Mouse (Mus musculus) neural tube, embryonic 10.5 days (tissue): ENCODE measurements around the gene Tlcd2.

ENCODE experiments used
- DNase-seq: peaks from one replicate; pipeline ENCODE4 v3.0.0-alpha.2; 2017; ENCODE audit warnings: low spot score; ENCODE audit errors: extremely low spot score

The Tlcd2 gene

DNA sequence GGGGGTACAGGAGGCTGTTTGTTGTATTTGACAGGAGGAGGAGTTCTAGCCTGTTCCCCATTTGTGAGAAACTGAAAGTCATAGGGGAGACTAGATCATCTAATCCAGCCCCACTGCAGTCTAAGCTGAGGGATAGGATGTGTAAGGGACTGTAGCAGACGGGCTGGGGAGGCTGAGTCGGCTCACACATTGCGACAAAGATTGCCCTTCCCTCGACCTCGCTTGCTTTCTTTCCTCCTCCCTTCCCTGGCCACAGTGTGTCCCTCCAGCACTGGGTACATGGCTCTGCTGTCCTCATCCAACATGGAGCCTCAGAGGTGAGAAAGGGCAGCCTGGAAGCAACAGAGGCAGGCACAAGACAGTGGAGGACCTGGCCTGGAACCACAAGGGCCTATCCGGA lies 3.5 kb downstream of the Tlcd2 start:
- no peak for DNase-seq

DNA sequence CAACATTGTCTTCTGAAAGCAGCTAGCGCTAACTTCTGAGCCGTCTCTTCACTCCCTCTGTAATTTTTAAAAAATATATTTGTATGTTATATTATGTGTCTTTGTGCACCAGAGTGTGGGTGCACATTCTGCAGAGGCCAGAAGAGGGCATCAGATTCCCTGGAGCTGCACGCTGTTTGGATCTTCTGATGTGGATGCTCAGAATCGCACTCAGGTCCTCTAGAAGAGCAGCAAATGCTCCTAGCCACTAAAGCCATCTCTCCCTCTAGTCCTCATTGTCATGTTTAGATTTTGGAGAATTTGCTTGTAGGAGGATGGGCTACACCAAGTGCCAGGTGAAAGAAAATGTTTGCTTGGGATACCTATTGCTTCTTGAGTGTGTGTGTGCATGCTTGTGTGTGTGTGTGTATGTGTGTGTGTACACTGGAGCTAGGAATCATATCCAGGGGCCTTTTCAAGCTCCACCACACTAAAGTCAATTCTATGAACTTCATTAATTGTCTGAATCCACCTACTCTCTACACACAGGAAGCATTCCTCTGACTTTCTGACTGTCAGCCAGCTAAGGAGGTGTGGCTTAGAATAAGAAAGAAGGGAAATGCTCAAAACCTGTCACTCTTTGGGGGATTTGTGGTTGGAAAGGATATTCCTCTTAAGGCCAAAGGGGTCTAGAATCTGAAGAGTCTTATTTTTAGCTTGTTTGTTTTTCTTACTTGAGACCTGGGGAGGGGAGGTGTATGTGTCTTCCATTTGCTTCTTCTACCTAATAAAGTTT lies 5.4 kb downstream of the Tlcd2 start:
- no peak for DNase-seq

DNA sequence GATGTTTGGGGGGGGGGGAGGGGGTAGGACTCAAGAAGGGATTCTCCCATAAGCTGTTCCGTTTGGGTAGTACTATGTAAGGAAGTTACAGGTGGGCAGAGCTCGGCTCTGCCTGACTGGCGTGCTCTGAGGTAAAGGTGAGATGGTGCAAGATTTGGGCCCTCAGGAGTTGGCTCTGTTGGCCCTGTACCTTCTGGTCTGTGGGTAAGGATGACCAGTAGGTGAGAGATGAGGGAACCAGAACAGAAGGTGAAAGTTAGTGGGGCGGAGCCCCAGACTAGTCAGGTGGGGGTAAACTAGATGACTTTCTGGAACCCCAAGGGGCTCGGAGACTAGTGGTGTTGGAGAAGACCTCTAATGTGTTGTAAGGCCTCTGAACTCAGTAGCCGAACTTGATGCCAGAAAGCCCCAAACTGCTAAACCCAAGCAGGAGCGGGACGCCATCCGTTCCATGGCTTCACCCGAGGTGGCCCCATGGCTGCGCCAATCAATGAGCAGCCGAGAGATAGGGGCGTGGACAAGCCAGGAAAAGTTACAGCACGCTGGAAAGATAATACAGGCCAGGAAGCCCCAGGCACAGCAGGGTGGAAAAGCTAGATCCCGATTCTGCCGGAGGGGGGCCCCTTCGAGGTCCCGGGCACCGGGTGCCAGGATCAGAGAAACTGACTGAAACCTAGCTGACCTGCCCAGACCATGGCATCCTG lies 6.1 kb downstream of the Tlcd2 start:
- peak; percentile 64 for DNase-seq

DNA sequence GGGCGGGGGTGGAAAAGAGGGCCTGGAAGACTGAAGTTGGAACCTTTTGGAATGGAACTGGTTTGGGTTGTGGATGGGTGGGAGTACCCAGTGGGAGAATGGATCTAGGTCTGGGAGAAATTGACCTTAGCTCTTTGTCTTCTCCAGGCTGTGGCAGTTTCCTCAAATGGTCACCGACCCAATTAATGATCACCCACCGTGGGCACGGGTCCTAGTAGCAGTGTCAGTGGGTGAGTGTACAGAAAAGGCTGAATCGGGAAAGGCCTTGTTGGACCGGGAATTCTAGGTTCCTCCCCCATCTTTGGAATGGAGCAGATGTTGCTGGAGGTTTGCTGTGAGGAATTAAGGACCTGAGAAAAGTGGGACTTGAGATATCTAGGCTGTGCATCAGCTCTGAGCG lies 6.9 kb downstream of the Tlcd2 start:
- DNase-seq = no peak

DNA sequence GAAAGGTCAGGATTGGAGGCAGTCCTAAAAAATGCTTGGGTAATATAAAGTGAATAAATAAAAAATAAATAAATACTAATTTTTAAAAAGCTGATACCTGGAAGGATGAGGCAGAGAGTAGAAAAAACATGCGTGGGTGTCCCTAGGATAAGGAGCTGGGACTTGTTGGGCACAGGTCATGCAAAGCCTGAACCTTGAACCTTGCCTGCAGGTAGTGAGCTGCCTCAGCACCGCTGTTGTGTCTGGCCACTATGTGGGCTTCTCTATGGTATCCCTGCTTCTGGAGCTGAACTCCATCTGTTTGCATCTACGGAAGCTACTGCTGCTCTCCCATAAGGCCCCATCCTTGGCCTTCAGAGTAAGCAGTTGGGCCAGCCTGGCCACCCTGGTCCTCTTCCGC lies 7.7 kb downstream of the Tlcd2 start:
- DNase-seq = no peak

DNA sequence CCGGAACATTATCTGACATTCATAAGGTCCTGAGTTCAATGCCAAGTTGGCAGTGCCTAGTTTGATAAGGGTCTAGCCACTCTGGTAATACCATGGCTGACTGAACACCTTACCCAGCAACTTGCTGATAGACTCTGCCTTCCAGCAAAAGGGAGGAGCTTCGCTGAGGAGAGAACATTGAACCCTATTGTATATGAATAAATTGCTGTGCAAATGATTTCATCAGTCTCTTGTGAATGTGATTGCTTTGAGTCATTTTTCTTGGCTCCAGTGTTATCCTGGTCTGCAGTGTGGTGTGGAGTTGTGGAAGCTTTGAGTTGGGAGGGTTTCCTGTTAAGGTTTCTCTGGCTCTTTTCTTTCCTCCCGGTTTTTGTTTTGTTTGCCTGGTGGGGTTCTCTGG lies 9.2 kb downstream of the Tlcd2 start:
- no peak for DNase-seq

DNA sequence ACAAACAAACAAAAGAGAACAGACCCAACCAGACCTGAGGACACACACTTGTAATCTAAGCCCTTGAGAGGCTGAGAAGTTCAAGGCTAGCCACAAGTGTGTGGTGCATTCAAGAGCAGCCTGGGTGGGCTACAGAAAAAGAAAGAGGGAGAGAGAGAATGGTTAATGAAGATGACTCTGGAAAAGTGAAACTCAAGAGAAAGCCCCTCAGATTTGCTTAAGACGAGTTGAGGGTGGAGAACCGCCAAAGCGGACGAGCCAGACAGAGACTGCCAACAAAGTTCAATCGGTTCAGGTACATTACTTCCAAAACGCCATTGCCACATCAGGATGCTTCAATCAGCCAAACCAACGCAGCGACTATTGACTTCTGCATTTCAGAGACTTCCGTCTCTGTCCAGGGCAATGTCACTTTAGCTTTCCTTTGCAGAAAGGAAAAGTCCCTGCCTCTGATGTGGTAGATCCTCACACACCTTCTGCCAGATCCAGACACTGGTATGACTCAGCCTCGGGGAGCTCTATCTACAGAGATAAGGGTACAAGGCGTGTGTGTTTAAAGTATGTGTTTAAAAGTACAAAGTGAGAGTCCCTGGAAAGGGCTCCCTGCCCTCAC lies 11.1 kb downstream of the Tlcd2 start:
- no peak for DNase-seq

DNA sequence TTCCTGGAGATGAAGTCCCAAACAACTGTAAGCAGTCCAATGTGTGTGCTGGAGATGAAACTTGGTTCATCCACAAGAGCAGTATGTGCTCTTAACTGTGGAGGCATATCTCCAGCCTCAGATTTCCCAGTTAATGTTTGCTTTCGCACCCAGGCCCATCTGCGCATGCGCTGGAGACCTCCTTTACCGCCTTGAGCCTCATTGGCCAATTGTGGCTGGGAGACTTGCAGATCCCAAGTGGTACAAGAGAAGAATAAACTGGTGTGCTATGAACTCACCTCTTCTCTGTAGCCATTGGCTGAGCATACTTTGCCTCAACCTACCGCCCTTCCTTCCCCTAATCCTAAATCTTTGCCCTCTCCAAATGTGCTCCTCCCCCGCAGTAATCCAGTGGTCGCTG lies 11.9 kb downstream of the Tlcd2 start:
- DNase-seq = no peak

DNA sequence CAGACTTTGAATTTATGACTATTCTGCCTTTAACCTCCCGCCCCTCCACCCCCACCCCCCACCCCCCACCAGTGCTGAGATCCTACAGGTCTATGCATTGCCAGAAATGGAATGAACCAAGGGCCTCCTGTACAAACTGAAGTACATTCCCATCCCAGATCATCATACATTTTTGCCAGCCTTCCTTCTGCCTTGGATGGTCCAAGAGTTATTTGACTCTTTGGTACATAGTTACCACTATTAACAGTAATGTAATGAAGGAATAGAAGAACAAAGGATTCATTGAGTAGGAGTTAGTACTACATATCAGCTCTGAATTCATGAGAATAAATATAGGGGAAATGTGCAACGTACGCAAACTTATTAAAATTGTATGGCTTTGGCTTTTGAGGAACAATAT lies 24.7 kb downstream of the Tlcd2 start:
- DNase-seq = no peak

DNA sequence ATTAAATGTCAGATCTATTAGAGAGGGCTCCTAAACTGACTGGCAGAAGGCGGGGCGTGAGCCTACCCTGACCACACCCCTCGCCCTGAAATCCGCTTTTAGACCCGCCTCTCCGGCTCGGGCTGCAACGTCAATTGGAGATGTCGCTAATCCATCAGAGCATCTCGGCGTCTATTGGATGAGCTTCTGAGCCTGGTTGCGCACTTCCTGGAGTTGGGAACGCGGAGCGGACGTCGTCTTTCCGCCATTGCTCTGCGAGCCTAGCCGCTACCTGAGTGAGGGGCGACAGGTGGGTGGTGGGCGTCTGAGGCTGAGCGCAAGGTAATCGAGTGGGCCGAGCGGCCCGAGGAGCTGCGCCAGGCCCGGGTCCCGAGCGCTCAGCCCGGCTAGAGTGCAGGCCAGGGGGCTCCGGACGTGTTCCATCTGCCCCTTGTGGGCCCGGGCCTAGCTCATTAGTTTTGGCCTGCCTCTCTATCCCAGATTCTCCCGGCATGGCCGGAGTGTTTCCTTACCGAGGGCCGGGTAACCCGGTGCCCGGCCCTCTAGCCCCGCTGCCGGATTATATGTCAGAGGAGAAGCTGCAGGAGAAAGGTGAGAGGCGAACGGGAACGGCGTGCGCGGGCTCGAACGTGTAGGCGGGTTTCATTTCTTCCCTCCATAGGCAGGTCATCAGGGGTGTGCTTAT lies 25.2 kb downstream of the Tlcd2 start, which contains the start of gene Prpf8:
Prpf8 (plus strand) TSS at position 216 of the 685 bp plus-strand sequence.
- DNase-seq = peak; percentile 95

DNA sequence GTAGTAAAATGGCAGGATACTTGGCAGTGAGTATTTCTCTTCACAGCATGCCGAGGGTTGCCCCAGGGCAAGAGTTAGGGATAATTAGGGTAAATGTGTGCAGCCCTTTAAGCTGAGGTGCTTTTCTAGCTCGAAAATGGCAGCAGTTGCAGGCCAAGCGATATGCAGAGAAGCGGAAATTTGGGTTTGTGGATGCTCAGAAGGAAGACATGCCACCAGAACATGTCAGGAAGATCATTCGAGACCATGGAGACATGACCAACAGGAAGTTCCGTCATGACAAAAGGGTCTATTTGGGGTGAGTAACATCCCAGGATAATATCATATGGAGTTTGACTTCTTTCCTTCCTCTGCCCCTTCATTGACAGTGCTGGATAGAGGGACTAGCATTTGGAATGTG lies 26.0 kb downstream of the Tlcd2 start:
- no peak for DNase-seq

DNA sequence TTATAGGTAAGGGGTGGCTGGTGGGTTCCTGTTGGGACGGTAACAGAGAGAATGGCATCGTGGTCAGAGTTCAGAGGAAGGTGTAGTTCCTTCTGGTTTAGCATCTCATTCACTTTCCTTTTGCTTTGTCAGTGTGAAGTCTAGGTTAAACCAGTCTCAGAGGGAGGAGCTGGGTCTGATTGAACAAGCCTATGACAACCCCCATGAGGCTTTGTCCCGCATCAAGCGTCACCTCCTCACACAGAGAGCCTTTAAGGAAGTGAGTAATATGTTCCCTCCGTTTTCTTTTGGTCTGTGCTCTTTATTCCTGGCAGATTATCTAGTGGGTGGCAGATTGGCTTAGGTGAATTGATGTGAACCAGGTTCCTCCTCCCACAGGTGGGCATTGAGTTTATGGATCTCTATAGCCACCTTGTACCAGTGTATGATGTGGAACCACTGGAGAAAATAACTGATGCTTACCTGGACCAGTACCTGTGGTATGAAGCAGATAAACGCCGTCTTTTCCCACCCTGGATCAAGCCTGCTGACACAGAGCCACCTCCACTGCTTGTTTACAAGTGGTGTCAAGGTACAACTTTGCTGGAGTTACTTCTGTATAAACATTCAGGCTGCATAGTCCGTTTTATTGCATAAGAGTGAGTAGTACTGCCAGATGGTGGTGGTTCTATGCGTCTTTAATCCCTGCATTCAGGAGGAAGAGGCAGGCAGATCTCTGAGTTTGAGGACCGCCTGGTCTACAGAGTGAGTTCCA lies 33.0 kb downstream of the Tlcd2 start:
- DNase-seq = no peak

DNA sequence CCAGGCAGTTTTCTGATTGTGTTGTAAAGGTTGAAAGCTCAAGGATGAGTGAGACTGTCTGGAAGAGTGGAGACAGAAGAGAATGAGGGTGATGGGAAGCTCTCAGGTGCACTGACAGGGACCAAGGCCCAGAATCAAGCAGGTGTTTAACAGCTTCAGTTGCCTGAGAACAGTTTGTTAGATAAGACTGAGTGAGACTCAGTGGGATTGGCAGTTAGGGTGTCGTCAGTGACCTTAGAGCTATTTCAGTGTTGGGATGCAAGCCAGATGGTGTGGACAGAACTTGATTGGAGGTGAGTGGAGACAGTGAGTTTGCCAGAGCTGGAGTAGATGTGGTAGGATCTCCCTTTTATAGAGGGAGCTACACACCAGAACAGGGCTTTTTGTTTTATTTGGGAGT lies 36.6 kb downstream of the Tlcd2 start:
- no peak for DNase-seq

DNA sequence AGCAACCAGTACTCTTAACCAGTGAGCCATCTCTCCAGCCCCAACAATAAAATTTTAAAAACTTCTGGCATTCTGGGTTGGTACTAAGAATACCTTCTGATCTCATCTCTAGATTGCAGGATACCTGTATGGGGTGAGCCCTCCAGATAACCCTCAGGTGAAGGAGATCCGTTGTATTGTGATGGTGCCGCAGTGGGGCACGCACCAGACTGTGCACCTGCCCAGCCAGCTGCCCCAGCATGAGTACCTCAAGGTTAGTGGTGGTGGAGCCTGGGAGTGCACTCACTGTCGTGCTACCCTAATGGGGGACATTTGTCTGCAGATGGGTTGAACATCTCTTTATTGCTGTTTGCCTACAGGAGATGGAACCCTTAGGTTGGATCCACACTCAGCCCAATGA lies 46.6 kb downstream of the Tlcd2 start:
- DNase-seq = no peak

DNA sequence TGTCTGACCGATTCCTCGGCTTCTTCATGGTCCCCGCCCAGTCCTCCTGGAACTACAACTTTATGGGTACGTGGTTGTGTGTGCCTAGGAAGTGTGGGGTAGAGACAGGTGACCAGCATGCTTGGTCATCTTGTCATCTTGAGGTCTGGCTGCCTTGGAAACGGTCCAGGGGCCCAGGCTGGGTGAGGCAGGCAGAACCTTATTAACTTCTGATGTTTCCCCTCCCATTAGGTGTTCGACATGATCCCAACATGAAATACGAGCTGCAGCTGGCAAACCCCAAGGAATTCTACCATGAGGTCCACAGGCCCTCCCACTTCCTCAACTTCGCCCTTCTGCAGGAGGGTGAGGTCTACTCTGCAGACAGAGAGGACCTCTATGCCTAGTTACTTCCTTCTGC lies 47.4 kb downstream of the Tlcd2 start:
- DNase-seq = no peak

DNA sequence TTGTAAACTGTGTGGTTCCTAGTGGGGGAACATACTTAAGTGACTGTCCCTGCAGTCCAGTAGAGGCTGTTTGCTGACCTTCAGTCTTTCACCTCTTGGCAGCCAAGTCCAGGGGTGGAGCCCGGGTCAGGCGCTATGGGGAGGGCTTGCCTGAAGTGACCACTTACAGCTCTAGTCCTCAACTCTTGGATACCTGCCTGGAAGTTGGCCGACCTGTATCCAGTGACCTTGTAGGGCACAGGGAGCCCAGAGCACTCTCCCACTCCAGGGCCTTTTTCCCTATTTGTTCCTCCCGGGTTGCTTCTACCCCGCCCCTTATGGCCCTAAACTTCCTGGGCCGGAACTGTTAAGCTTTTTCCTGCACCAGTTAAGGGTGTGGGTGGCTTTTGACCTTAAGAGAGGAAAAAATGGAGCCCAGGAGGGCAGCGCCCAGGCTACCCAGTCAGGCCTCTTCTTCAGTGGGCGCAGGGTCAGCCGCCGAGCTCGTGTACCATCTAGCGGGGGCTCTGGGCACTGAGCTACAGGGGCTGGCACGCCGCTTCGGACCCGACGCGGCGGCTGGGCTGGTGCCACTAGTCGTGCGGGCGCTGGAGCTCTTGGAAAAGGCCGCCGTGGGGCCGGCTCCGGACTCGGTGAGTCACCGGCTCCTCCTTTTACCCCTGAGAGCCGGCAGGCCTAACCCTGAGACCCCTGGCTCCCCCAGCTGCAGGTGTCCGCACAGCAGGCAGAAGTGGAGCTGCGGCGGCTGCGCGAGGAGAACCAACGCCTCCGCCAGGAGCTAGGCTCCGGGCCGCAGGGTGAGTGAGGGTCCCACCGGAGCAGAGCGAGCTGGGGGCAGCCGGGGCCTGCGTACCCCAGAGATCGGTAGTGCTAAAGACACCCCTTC lies 48.5 kb downstream of the Tlcd2 start, which contains the start of gene Rilp:
Rilp (plus strand) TSS at position 354 of the 886 bp plus-strand sequence.
- no peak for DNase-seq

DNA sequence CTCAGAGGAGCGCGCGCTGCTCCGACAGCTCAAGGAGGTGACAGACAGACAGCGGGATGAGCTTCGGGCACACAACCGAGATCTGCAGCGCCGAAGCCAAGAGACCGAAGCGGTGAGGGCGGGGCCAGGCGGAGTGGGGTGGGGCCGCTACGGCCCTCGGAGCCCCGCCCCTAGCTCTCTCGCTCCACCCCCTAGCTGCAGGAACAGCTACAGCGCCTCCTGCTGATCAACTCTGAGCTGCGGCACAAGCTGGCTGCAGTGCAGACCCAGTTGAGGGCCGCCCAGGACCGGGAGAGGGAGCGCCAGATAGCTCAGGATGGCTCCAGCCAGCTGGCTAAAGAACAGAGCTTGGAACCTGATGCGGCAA lies 49.1 kb downstream of the Tlcd2 start:
- peak; percentile 92 for DNase-seq

DNA sequence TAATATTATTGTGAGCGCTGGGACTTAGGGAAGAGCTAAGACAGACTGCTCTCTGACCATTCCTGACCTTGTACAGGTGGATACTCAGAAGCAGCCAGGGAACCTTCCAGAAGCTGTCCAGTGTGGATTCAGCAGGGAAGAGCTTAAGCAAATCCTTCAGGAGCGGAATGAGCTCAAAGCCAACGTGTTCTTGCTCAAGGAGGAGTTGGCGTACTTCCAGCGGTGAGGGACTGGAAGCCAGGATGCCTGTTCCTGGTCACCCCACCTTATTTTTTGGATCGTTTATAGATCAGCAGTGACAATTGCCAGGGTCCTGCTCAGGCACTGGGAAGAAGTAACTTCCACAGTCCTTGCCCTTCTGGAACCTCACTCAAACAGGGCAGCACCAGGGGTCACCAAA lies 49.7 kb downstream of the Tlcd2 start:
- DNase-seq = no peak

DNA sequence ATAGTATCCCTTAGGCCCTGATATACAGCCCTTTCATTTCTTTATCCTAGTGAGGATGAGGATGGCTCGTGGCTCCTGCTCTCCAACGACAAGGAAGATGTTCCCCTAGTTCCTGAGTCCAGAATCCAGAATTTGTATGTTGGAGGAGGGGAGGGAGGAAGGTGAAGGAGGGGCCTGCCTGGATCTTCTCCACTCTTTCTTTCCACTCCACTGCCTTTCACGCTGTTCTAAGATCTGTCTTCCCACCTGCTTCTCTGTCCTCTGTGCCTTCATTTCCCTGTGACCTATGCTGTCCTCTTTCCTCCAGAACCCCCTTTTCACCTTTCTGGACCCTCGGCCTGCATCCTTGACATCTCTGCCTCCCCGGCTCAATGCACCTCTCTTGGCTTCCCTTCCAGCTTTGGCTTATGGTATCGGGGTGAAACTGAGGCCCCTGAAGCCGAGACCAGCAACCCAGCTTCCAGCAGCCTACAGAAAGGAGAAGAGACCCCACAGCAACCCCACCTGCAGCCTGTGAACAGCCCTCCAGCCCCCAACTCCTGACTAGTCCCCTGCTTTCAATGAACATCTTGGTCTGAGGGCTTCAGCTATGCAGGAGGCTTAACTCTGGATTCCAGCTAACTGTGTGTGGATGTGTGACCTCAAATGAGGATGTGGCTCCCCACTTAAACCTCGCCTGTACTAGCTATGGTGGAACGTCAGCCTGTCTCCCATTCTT lies 50.9 kb downstream of the Tlcd2 start:
- DNase-seq = no peak

DNA sequence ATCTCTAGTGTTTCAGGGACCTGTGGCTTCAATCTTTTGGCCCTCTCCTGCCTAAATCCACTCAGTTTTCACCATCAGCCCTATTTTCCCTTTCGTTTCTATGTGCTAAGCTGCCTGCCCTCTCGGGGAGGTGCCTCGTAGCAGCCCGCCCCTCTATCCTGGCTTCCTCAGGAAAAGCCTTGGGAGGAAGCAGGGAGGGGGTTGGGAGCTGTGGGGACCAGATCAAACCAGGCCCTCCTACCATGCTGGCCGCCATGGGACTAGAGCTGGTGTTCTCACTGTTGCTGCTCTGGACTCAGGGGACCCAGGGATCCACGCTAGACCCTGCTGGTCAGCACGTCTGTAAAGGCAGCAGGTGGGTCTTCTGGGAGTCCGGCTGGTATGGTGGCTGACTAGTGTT lies 51.8 kb downstream of the Tlcd2 start, which contains the start of gene Scarf1:
Scarf1 (plus strand) TSS at position 205 of the 400 bp plus-strand sequence.
- DNase-seq = no peak
